Mouse (Mus musculus) bone marrow macrophage, adult 2 months (primary cell): ENCODE measurements around the gene Sds.

Experiments
- CTCF ChIP-seq: IDR thresholded peaks from 2 replicates; pipeline ENCODE4 v1.5.1; 2012; ENCODE audit warnings: low read depth, mild to moderate bottlenecking, low read length, moderate library complexity
- POLR2A ChIP-seq: IDR thresholded peaks from 2 replicates; pipeline ENCODE4 v1.6.1; 2012; ENCODE audit warnings: mild to moderate bottlenecking, low read depth, low read length, borderline replicate concordance

DNA sequence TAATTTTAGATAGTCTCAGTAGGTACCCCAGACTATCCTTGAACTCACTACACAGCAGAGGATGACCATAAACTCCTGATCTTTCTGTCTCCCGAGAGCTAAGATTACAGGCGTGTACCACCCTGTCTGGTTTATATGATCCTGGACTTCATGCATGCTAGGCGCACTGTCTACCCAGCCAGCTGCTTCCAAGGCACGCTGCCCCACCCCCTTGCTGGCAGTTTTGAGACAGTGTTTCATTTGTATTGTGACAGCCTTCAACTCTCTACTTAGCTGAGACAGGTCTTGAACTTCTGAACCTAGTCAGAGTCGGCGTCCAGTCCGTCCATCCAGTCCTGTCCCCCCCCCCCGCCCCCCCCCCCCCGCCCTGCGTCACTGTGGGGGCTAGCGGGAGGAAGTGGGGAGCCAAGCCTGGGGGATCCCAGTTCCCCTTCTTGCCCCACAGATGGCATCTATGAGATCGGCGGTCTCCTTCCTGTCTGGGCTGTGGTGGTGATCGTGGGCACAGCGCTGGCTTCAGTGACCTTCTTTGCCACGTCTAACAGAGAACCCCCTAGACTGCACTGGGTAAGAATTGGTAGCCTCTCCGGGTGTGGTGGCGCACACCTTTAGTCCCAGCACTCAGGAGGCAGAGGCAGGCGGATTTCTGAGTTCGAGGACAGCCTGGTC, 51.1 kb downstream of the Sds start:
- no peak for TF ChIP-seq CTCF
- no peak for TF ChIP-seq POLR2A
